Mouse (Mus musculus) adrenal gland, adult 18-20 months (tissue): ENCODE data around the gene Sh3d19. TPM values are rescaled to one million over a fixed set of nuclear protein-coding genes. Genes with fewer than 3 reads are reported as not detected.
"Not testable (repeated sequence)": the region's sequence is repeated elsewhere in the genome, so short reads cannot be mapped to it uniquely, and the experiment has no call there.

ENCODE experiments used
- DNase-seq, 2 experiments: peaks; one replicate each; pipeline ENCODE4 v3.0.0; 2021 to 2022; ENCODE audit warnings: low spot score in 2 of 2
- total RNA-seq, 2 experiments: library from RNA; stranded (reverse); gene quantifications; 1 replicate in 1 of 2; 2 replicates in 1 of 2; pipeline ENCODE4 v1.2.3; 2021

Gene Sh3d19
- total RNA-seq, 2 experiments from 2014 or later = 10.6 to 16.6 TPM

- DNase-seq = no peak
Measured at GRCm38 (mm10) chr3:86076511-86077283, 105.8 kb downstream of the Sh3d19 start.

- DNase-seq = no peak
Measured at GRCm38 (mm10) chr3:86083051-86083450, 112.1 kb downstream of the Sh3d19 start.

GRCm38 (mm10) chr3:86085001-86085400, 114.1 kb downstream of the Sh3d19 start:
- DNase-seq = no peak

GRCm38 (mm10) chr3:86087872-86088271, 117.0 kb downstream of the Sh3d19 start:
- DNase-seq = no peak

GRCm38 (mm10) chr3:86093213-86093845, 122.4 kb downstream of the Sh3d19 start:
- no peak for DNase-seq

GRCm38 (mm10) chr3:86093907-86094306, 123.0 kb downstream of the Sh3d19 start:
- DNase-seq = no peak

- no peak for DNase-seq
Measured at GRCm38 (mm10) chr3:86101956-86102355, 131.0 kb downstream of the Sh3d19 start.

GRCm38 (mm10) chr3:86103449-86104291, 132.8 kb downstream of the Sh3d19 start:
- DNase-seq = no peak

GRCm38 (mm10) chr3:86104433-86104832, 133.5 kb downstream of the Sh3d19 start:
- not testable (repeated sequence) for DNase-seq

- DNase-seq = no peak
Measured at GRCm38 (mm10) chr3:86104909-86105308, 134.0 kb downstream of the Sh3d19 start.

- DNase-seq = no peak
Measured at GRCm38 (mm10) chr3:86106086-86106632, 135.2 kb downstream of the Sh3d19 start.

GRCm38 (mm10) chr3:86107637-86108539, 137.0 kb downstream of the Sh3d19 start:
- DNase-seq = no peak

- DNase-seq = no peak
Measured at GRCm38 (mm10) chr3:86108576-86108975, 137.7 kb downstream of the Sh3d19 start.

- DNase-seq = no peak
Measured at GRCm38 (mm10) chr3:86109099-86109498, 138.2 kb downstream of the Sh3d19 start.

- DNase-seq = peak; percentile 12 to 27
Measured at GRCm38 (mm10) chr3:86110077-86110476, 139.2 kb downstream of the Sh3d19 start.

- DNase-seq = no peak
Measured at GRCm38 (mm10) chr3:86112766-86113165, 141.9 kb downstream of the Sh3d19 start.

- DNase-seq = no peak
Measured at GRCm38 (mm10) chr3:86114659-86115338, 143.9 kb downstream of the Sh3d19 start.

GRCm38 (mm10) chr3:86116951-86117350, 146.0 kb downstream of the Sh3d19 start:
- DNase-seq = no peak

GRCm38 (mm10) chr3:86119237-86119932, 148.5 kb downstream of the Sh3d19 start:
- no peak for DNase-seq
